ENCODE assay signal across 25 mouse cellular contexts in genomic region chr17:3299487-3299886, GRCm38 (mm10). TPM values are rescaled to one million over a fixed set of nuclear protein-coding genes. Genes with fewer than 3 reads are reported as not detected.
DNase-seq lines count a peak whose midpoint lies in the region; ATAC-seq and TF ChIP-seq lines count a peak whose summit lies in the region.
"Had no signal": no experiment of that assay in that cellular context is flagged by ENCODE, and none has a peak within 500 bp of the region (broad histone marks: within the 10 kb centered on the region; RNA-seq: fewer than 3 reads in every experiment).

No protein-coding gene starts in this region.

- no peak for TF ChIP-seq EP300 in lung, postnatal 0 days (IDR thresholded peaks at IDR 0.05)

- H3K27ac ChIP-seq in heart, embryonic 11.5 days (ENCODE audit: low read depth, low read length): no peak overlapping the region
- no peak overlapping the region for H3K27ac ChIP-seq in heart, embryonic 10.5 days
- no peak overlapping the region for H3K27ac ChIP-seq in kidney, embryonic 15.5 days
- H3K27ac ChIP-seq in lung, postnatal 0 days (ENCODE audit: low read length): no peak overlapping the region
- H3K27ac ChIP-seq: embryonic facial prominence, embryonic 12.5 days; forebrain, embryonic 13.5 days; hindbrain, embryonic 10.5 days; layer of hippocampus, adult 2 months; limb, embryonic 13.5 days; liver, embryonic 15.5 days; midbrain, embryonic 12.5 days had no signal

- H3K4me3 ChIP-seq in heart, embryonic 11.5 days (ENCODE audit: low read depth, low read length): no peak overlapping the region
- H3K4me3 ChIP-seq in heart, embryonic 10.5 days: no peak overlapping the region
- H3K4me3 ChIP-seq in kidney, embryonic 15.5 days (replicated peaks): no peak overlapping the region
- no peak overlapping the region for H3K4me3 ChIP-seq in lung, postnatal 0 days (ENCODE audit: low read depth, low read length)
- H3K4me3 ChIP-seq: embryonic facial prominence, embryonic 12.5 days; erythroblast, embryonic 14.5 days; forebrain, embryonic 13.5 days; hindbrain, embryonic 10.5 days; layer of hippocampus, adult 2 months; limb, embryonic 13.5 days; liver, embryonic 15.5 days; midbrain, embryonic 12.5 days had no signal

- ATAC-seq in heart, embryonic 11.5 days (replicated peaks; ENCODE audit: insufficient number of reproducible peaks, low FRiP score, low TSS enrichment): 0 out of 2 replicates have a peak, but pooled peaks have one; percentile 10
- ATAC-seq in kidney, embryonic 15.5 days (replicated peaks; ENCODE audit: low FRiP score): 0 out of 2 replicates have a peak, but pooled peaks have one; percentile 36
- ATAC-seq in lung, postnatal 0 days: peak; percentile 46; the same call in 1 of the 2 replicates
- ATAC-seq: forebrain, embryonic 13.5 days; Patski had no signal

- 0 out of 2 replicates have a peak, but pooled peaks cover 2% of the 10 kb centered on the region for H3K4me1 ChIP-seq in heart, embryonic 11.5 days (ENCODE audit: control insufficient read depth, insufficient read depth, low read length)
- H3K4me1 ChIP-seq in heart, embryonic 10.5 days: peaks cover 5% of the 10 kb centered on the region
- peaks cover 22% of the 10 kb centered on the region for H3K4me1 ChIP-seq in kidney, embryonic 15.5 days
- H3K4me1 ChIP-seq in lung, postnatal 0 days (ENCODE audit: insufficient read depth, low read depth, low read length): no peaks in the 10 kb centered on the region
- H3K4me1 ChIP-seq: embryonic facial prominence, embryonic 12.5 days; forebrain, embryonic 13.5 days; liver, embryonic 15.5 days; midbrain, embryonic 12.5 days had no signal

- WGBS in heart, embryonic 11.5 days (ENCODE audit: insufficient replicate concordance): 52% methylated on average over 6 of the region's 6 CpGs
- 57% methylated on average over 6 of the region's 6 CpGs for WGBS in heart, embryonic 10.5 days
- WGBS in kidney, embryonic 15.5 days: 48% methylated on average over 6 of the region's 6 CpGs
- 34% methylated on average over 6 of the region's 6 CpGs for WGBS in lung, postnatal 0 days

- H3K9ac ChIP-seq in heart, embryonic 11.5 days (ENCODE audit: low read depth, low read length): no peak overlapping the region
- H3K9ac ChIP-seq in kidney, embryonic 15.5 days: no peak overlapping the region
- H3K9ac ChIP-seq in lung, postnatal 0 days (replicated peaks; ENCODE audit: low read depth): no peak overlapping the region
- H3K9ac ChIP-seq: embryonic facial prominence, embryonic 12.5 days; forebrain, embryonic 13.5 days; limb, embryonic 13.5 days; liver, embryonic 15.5 days; midbrain, embryonic 12.5 days had no signal

- no peak overlapping the region for H3K4me2 ChIP-seq in heart, embryonic 11.5 days
- H3K4me2 ChIP-seq in kidney, embryonic 15.5 days: no peak overlapping the region
- no peak overlapping the region for H3K4me2 ChIP-seq in lung, postnatal 0 days (replicated peaks; ENCODE audit: low read depth, low read length)
- H3K4me2 ChIP-seq: embryonic facial prominence, embryonic 12.5 days; forebrain, embryonic 13.5 days; limb, embryonic 13.5 days; liver, embryonic 15.5 days; midbrain, embryonic 12.5 days had no signal

- no peaks in the 10 kb centered on the region for H3K27me3 ChIP-seq in heart, embryonic 11.5 days (ENCODE audit: control insufficient read depth, insufficient read depth, low read length)
- H3K27me3 ChIP-seq in heart, embryonic 10.5 days (ENCODE audit: insufficient read depth, poor library complexity, severe bottlenecking): no peaks in the 10 kb centered on the region
- no peaks in the 10 kb centered on the region for H3K27me3 ChIP-seq in kidney, embryonic 15.5 days
- no peaks in the 10 kb centered on the region for H3K27me3 ChIP-seq in lung, postnatal 0 days (replicated peaks; ENCODE audit: insufficient read depth, low read length)
- H3K27me3 ChIP-seq: embryonic facial prominence, embryonic 12.5 days; forebrain, embryonic 13.5 days; limb, embryonic 13.5 days; liver, embryonic 15.5 days; midbrain, embryonic 12.5 days; Patski had no signal

- DNase-seq in heart, embryonic 10.5 days (ENCODE audit: low spot score): no peak
- no peak for DNase-seq in kidney, adult 11 months
- DNase-seq in lung, postnatal 0 days (ENCODE audit: low spot score): peak; percentile 22
- no peak for DNase-seq in lung, adult 18-20 months
- DNase-seq in yolk sac, embryonic 10.5 days (ENCODE audit: low spot score): peak; percentile 47
- no peak for DNase-seq in ovary, adult 18-20 months (ENCODE audit: low spot score)
- DNase-seq: adrenal gland, postnatal 10 days; cerebellum, adult 9-10 months; gastrocnemius, postnatal 10 days; heart, adult 11 months; kidney, adult 8-10 months; layer of hippocampus, postnatal 36 days; right cerebral cortex, adult 18-20 months; thymus, postnatal 36 days had no signal

- no peaks in the 10 kb centered on the region for H3K9me3 ChIP-seq in heart, embryonic 11.5 days (replicated peaks; ENCODE audit: control insufficient read depth, low read length)
- no peaks in the 10 kb centered on the region for H3K9me3 ChIP-seq in heart, embryonic 10.5 days
- no peaks in the 10 kb centered on the region for H3K9me3 ChIP-seq in kidney, embryonic 15.5 days (replicated peaks)
- no peaks in the 10 kb centered on the region for H3K9me3 ChIP-seq in lung, postnatal 0 days (ENCODE audit: low read length)
- H3K9me3 ChIP-seq: embryonic facial prominence, embryonic 12.5 days; forebrain, embryonic 13.5 days; hindbrain, embryonic 10.5 days; limb, embryonic 13.5 days; liver, embryonic 15.5 days; midbrain, embryonic 12.5 days had no signal

- TF ChIP-seq CTCF in lung, postnatal 0 days (IDR thresholded peaks at IDR 0.05): peak; percentile 19; the same call in 1 of the 2 replicates

- no peaks in the 10 kb centered on the region for H3K36me3 ChIP-seq in heart, embryonic 11.5 days (ENCODE audit: control insufficient read depth, insufficient read depth, low read length)
- no peaks in the 10 kb centered on the region for H3K36me3 ChIP-seq in heart, embryonic 10.5 days
- no peaks in the 10 kb centered on the region for H3K36me3 ChIP-seq in kidney, embryonic 15.5 days
- no peaks in the 10 kb centered on the region for H3K36me3 ChIP-seq in lung, postnatal 0 days (ENCODE audit: insufficient read depth, low read length)
- H3K36me3 ChIP-seq: embryonic facial prominence, embryonic 12.5 days; hindbrain, embryonic 10.5 days; limb, embryonic 13.5 days; liver, embryonic 15.5 days had no signal

RNA-seq across cellular contexts. Expression of gene Tiam2, which starts 26.9 kb away (rescaled TPM):
- polyA plus RNA-seq in heart, embryonic 11.5 days (2014; fragmentation: Nextera tagmentation; extraction: Ambion mirVana): 3.2 and 4.4 TPM in 2 replicates
- 3.5 and 3.7 TPM in 2 replicates for polyA plus RNA-seq in heart, embryonic 10.5 days (2016; fragmentation: Nextera tagmentation; extraction: Ambion mirVana)
- polyA plus RNA-seq in kidney, embryonic 15.5 days (2015; fragmentation: Nextera tagmentation; extraction: Ambion mirVana): 4.5 and 5.0 TPM in 2 replicates
- polyA plus RNA-seq in lung, postnatal 0 days (2015; fragmentation: Nextera tagmentation; extraction: Ambion mirVana): 2.4 and 4.2 TPM in 2 replicates
- polyA plus RNA-seq: erythroblast, embryonic 14.5 days had no signal

Comparison
In these comparisons a context has a peak if more than half of its experiments do, and no peak if none do; other contexts are left out.
1. DNase-seq: peak in lung, postnatal 0 days (single experiment) and yolk sac, embryonic 10.5 days (single experiment); none in heart, embryonic 10.5 days (single experiment), kidney, adult 11 months (single experiment), lung, adult 18-20 months (0 of 2) and ovary, adult 18-20 months (single experiment).
2. Peak in every context shown above with its lines, with median percentiles within 50 percentile points of each other: ATAC-seq.